29 mouse cellular contexts compared by ENCODE assay signal in the genomic region with DNA sequence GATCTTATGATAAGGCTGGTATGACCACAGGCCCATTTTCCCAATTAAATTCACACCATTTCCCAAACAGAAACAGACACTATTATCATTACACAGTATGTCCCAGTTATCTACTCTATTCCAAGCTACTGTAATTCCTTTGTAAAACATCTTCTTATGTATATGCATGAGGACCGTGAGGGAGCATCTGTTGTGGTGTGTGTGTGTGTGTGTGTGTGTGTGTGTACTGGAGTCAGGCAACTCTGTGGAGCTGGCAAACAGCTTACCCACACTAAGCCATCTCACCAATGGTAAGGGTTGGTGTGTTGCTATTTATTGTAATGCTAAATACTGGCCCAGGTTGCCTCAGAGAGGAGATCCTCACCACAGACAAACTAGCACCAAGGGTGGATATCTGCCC.
A peak's percentile ranks its signal among the peaks of the same experiment; 100 is the strongest.
DNase-seq lines count a peak whose midpoint lies in the region; ATAC-seq and TF ChIP-seq lines count a peak whose summit lies in the region.
"Had no signal": no experiment of that assay in that cellular context is flagged by ENCODE, and none has a peak within 500 bp of the region (broad histone marks: within the 10 kb centered on the region; RNA-seq: fewer than 3 reads in every experiment).

No protein-coding gene starts in this region.

- intact Hi-C loops in left cerebral cortex, postnatal 14 days (cut with DNase I): no loop called here

- no peak for DNase-seq in frontal cortex, postnatal 25 days (ENCODE audit: low spot score in 2 of 2)
- peak; percentile 49 to 66 for DNase-seq in left cerebral cortex, postnatal 14 days (ENCODE audit: low spot score in 2 of 2)
- no peak for DNase-seq in left cerebral cortex, adult 11 months (ENCODE audit: low spot score)
- DNase-seq in brain, embryonic 14.5 days (ENCODE audit: low read depth): peak; percentile 71
- DNase-seq in forebrain, postnatal 0 days: peak; percentile 65
- DNase-seq: adrenal gland, postnatal 14 days; cerebellum, adult 8-10 months; cerebellum, postnatal 25 days; heart, postnatal 14 days; kidney, adult 2 months; kidney, postnatal 36 days; lung, adult 2 months; lung, postnatal 10 days; right cerebral cortex, adult 18-20 months; thymus, postnatal 14 days had no signal

- no peak overlapping the region for H3K9ac ChIP-seq in forebrain, postnatal 0 days
- H3K9ac ChIP-seq in hindbrain, embryonic 12.5 days: no peak overlapping the region
- H3K9ac ChIP-seq: embryonic facial prominence, embryonic 15.5 days; intestine, embryonic 15.5 days; limb, embryonic 15.5 days; liver, embryonic 14.5 days; midbrain, embryonic 13.5 days; stomach, embryonic 15.5 days had no signal

- no peak overlapping the region for H3K27ac ChIP-seq in forebrain, postnatal 0 days (ENCODE audit: low read depth, low read length)
- H3K27ac ChIP-seq in hindbrain, embryonic 12.5 days: no peak overlapping the region
- H3K27ac ChIP-seq: embryonic facial prominence, embryonic 10.5 days; embryonic facial prominence, embryonic 15.5 days; hindbrain, embryonic 10.5 days; hindbrain, postnatal 0 days; intestine, embryonic 15.5 days; limb, embryonic 10.5 days; limb, embryonic 15.5 days; liver, embryonic 14.5 days; macrophage; midbrain, embryonic 13.5 days; stomach, embryonic 15.5 days had no signal

- no peaks in the 10 kb centered on the region for H3K9me3 ChIP-seq in forebrain, postnatal 0 days (ENCODE audit: low read length)
- no peaks in the 10 kb centered on the region for H3K9me3 ChIP-seq in hindbrain, embryonic 12.5 days (replicated peaks)
- H3K9me3 ChIP-seq: embryonic facial prominence, embryonic 10.5 days; embryonic facial prominence, embryonic 15.5 days; hindbrain, embryonic 10.5 days; intestine, embryonic 15.5 days; limb, embryonic 10.5 days; limb, embryonic 15.5 days; midbrain, embryonic 13.5 days; stomach, embryonic 15.5 days had no signal

- peak; percentile 81 for ATAC-seq in frontal cortex, adult (ENCODE audit: low TSS enrichment)
- ATAC-seq in forebrain, postnatal 0 days: peak; percentile 87
- no peak for ATAC-seq in hindbrain, embryonic 12.5 days (ENCODE audit: low FRiP score)
- ATAC-seq: CD4-positive, CD25-positive, alpha-beta regulatory T cell, adult 4 months; hindbrain, postnatal 0 days; intestine, embryonic 15.5 days; midbrain, embryonic 13.5 days had no signal

- no peaks in the 10 kb centered on the region for H3K27me3 ChIP-seq in forebrain, postnatal 0 days (ENCODE audit: insufficient read depth, low read length)
- H3K27me3 ChIP-seq in hindbrain, embryonic 12.5 days: no peaks in the 10 kb centered on the region
- H3K27me3 ChIP-seq: embryonic facial prominence, embryonic 15.5 days; intestine, embryonic 15.5 days; limb, embryonic 15.5 days; midbrain, embryonic 13.5 days; stomach, embryonic 15.5 days had no signal

- 26% methylated on average over 1 of the region's 1 CpGs for WGBS in forebrain, postnatal 0 days
- 84% methylated on average over 1 of the region's 1 CpGs for WGBS in hindbrain, embryonic 12.5 days

- H3K4me2 ChIP-seq in forebrain, postnatal 0 days (ENCODE audit: low read depth): no peak overlapping the region
- H3K4me2 ChIP-seq in hindbrain, embryonic 12.5 days (replicated peaks): no peak overlapping the region
- H3K4me2 ChIP-seq: embryonic facial prominence, embryonic 15.5 days; intestine, embryonic 15.5 days; limb, embryonic 15.5 days; midbrain, embryonic 13.5 days; stomach, embryonic 15.5 days had no signal

- no peaks in the 10 kb centered on the region for H3K4me1 ChIP-seq in forebrain, postnatal 0 days (ENCODE audit: insufficient read depth)
- no peaks in the 10 kb centered on the region for H3K4me1 ChIP-seq in hindbrain, embryonic 12.5 days
- H3K4me1 ChIP-seq: embryonic facial prominence, embryonic 10.5 days; embryonic facial prominence, embryonic 15.5 days; hindbrain, embryonic 10.5 days; intestine, embryonic 15.5 days; limb, embryonic 10.5 days; limb, embryonic 15.5 days; midbrain, embryonic 13.5 days; stomach, embryonic 15.5 days had no signal

- peaks cover 15% of the 10 kb centered on the region for H3K36me3 ChIP-seq in forebrain, postnatal 0 days (ENCODE audit: insufficient read depth)
- H3K36me3 ChIP-seq in hindbrain, embryonic 12.5 days: peaks cover 37% of the 10 kb centered on the region

- TF ChIP-seq CTCF in brain, embryonic 14.5 days (IDR thresholded peaks at IDR 0.05; ENCODE audit: borderline replicate concordance, extremely low read depth, insufficient read depth, insufficient read length): no peak
- no peak for TF ChIP-seq CTCF in forebrain, postnatal 0 days (IDR thresholded peaks at IDR 0.05; ENCODE audit: low read depth)

- no peak overlapping the region for H3K4me3 ChIP-seq in forebrain, postnatal 0 days (ENCODE audit: low read depth, low read length)
- H3K4me3 ChIP-seq in hindbrain, embryonic 12.5 days: no peak overlapping the region
- H3K4me3 ChIP-seq: embryonic facial prominence, embryonic 10.5 days; embryonic facial prominence, embryonic 15.5 days; hindbrain, embryonic 10.5 days; intestine, embryonic 15.5 days; limb, embryonic 10.5 days; limb, embryonic 15.5 days; midbrain, embryonic 13.5 days; stomach, embryonic 15.5 days had no signal

- no peak for TF ChIP-seq POLR2A in brain, embryonic 14.5 days (IDR thresholded peaks at IDR 0.05; ENCODE audit: borderline replicate concordance, extremely low read depth, insufficient read depth, insufficient read length, poor library complexity, severe bottlenecking)

Comparison
In these comparisons a context has a peak if more than half of its experiments do, and no peak if none do; other contexts are left out.
1. DNase-seq: peak in left cerebral cortex, postnatal 14 days (2 of 2), brain, embryonic 14.5 days (single experiment) and forebrain, postnatal 0 days (single experiment); none in frontal cortex, postnatal 25 days (0 of 2) and left cerebral cortex, adult 11 months (single experiment).